Mouse (Mus musculus) hindbrain, embryonic 12.5 days (tissue): Measurements from ENCODE around the gene Acta2. TPM values are rescaled to one million over a fixed set of nuclear protein-coding genes. Genes with fewer than 3 reads are reported as not detected.

Experiments
- ATAC-seq: fragments of 200-750 bp; cut with Nextera tagmentation; 2 replicates; pipeline ENCODE4 v1.8.0; 2017; ENCODE audit warnings: moderate TSS enrichment; ENCODE audit not compliant: low FRiP score
- H3K27ac ChIP-seq: fragments of 300-500 bp; sonication (generic); 2 replicates; pipeline ENCODE4 v1.5.1; 2016; ENCODE audit warnings: mild to moderate bottlenecking
- H3K27me3 ChIP-seq: fragments of 300-500 bp; sonication (generic); 2 replicates; pipeline ENCODE4 v1.6.1; 2016; ENCODE audit warnings: mild to moderate bottlenecking
- H3K36me3 ChIP-seq: fragments of 300-500 bp; sonication (generic); 2 replicates; pipeline ENCODE4 v1.6.1; 2016; ENCODE audit warnings: mild to moderate bottlenecking
- H3K4me1 ChIP-seq: fragments of 300-500 bp; sonication (generic); 2 replicates; pipeline ENCODE4 v1.6.1; 2016
- H3K4me2 ChIP-seq: fragments of 300-500 bp; sonication (generic); replicated peaks from 2 replicates; pipeline ENCODE4 v1.6.1; 2016; ENCODE audit warnings: mild to moderate bottlenecking
- H3K4me3 ChIP-seq: fragments of 300-500 bp; sonication (generic); 2 replicates; pipeline ENCODE4 v1.5.1; 2016; ENCODE audit warnings: mild to moderate bottlenecking
- H3K9ac ChIP-seq: fragments of 300-500 bp; sonication (generic); 2 replicates; pipeline ENCODE4 v1.6.1; 2016; ENCODE audit warnings: mild to moderate bottlenecking, moderate library complexity
- H3K9me3 ChIP-seq: fragments of 300-500 bp; sonication (generic); replicated peaks from 2 replicates; pipeline ENCODE4 v1.6.1; 2016; ENCODE audit warnings: mild to moderate bottlenecking
- WGBS: fragments of 180-500 bp; shearing (Covaris S2); methylation state at CpG from one replicate; pipeline ENCODE4 v1.1.7; 2016; 5-methylcytosine and 5-hydroxymethylcytosine counted together
- polyA plus RNA-seq: library from polyadenylated mRNA; unstranded; fragments of >200 nt; fragmentation: Nextera tagmentation; extraction: Ambion mirVana; gene quantifications from 2 replicates; pipeline ENCODE4 v1.2.1, GENCODE M21; 2016

Gene Acta2
- polyA plus RNA-seq: 45.1 and 90.0 TPM in 2 replicates

- Histone ChIP-seq H3K9me3 (no peaks in the 10 kb centered on the region), H3K4me3 (no peak within 1 kb of the TSS), H3K4me1 (no peaks in the 10 kb centered on the region), H3K27me3 (no peaks in the 10 kb centered on the region), H3K4me2 (no peak within 1 kb of the TSS), H3K36me3 (no peaks in the 10 kb centered on the region), H3K9ac (no peak within 1 kb of the TSS), H3K27ac (no peak within 1 kb of the TSS)
- no peak for ATAC-seq
- WGBS: 70% methylated on average over 16 of the region's 16 CpGs
These were observed at the start of gene Acta2 for GRCm38 (mm10) chr19:34254880-34255681. TSS of gene Acta2 (minus strand) at chr19:34255590.

GRCm38 (mm10) chr19:34304917-34305316, 49.5 kb upstream of the Acta2 start:
- H3K9ac ChIP-seq: no peak overlapping the region
- H3K27me3 ChIP-seq: no peaks in the 10 kb centered on the region
- no peak overlapping the region for H3K4me2 ChIP-seq
- H3K9me3 ChIP-seq: no peaks in the 10 kb centered on the region
- H3K36me3 ChIP-seq: no peaks in the 10 kb centered on the region
- no peak overlapping the region for H3K4me3 ChIP-seq
- no peak overlapping the region for H3K27ac ChIP-seq
- no peaks in the 10 kb centered on the region for H3K4me1 ChIP-seq
- ATAC-seq: no peak

DNA sequence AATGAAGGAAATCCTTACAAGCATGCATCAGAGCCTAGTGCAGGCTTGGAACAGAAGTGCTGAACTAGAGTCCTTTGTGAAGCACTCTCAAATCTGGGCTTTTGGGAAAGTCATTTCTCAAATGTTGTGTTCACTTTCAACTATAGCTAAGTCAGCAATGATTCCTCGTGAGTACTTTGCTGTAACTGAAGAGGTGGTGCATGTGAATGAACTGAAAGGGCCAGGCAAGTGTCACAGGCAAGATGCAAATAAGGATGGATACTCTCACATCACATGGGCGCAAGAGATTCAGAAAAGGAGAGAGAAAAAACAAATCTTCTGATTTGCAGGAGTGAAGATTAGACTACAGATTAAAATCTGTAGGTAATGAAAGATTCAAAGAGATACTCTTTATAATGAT, 45.0 kb upstream of the Acta2 start:
- Histone ChIP-seq H3K27me3 (no peaks in the 10 kb centered on the region), H3K4me2 (no peak overlapping the region), H3K4me3 (no peak overlapping the region), H3K4me1 (no peaks in the 10 kb centered on the region), H3K9me3 (no peaks in the 10 kb centered on the region), H3K9ac (no peak overlapping the region), H3K36me3 (no peaks in the 10 kb centered on the region), H3K27ac (no peak overlapping the region)
- ATAC-seq: no peak
- WGBS: 82% methylated on average over 2 of the region's 2 CpGs

- H3K9ac ChIP-seq: no peak overlapping the region
- H3K27me3 ChIP-seq: no peaks in the 10 kb centered on the region
- H3K36me3 ChIP-seq: no peaks in the 10 kb centered on the region
- 65% methylated on average over 4 of the region's 4 CpGs for WGBS
- no peak for ATAC-seq
- no peaks in the 10 kb centered on the region for H3K9me3 ChIP-seq
- no peak overlapping the region for H3K4me3 ChIP-seq
- no peak overlapping the region for H3K27ac ChIP-seq
- no peak overlapping the region for H3K4me2 ChIP-seq
- H3K4me1 ChIP-seq: no peaks in the 10 kb centered on the region
These were observed 43.8 kb upstream of the Acta2 start for GRCm38 (mm10) chr19:34299229-34299628.

- Histone ChIP-seq H3K27ac (no peak overlapping the region), H3K4me2 (no peak overlapping the region), H3K27me3 (no peaks in the 10 kb centered on the region), H3K9me3 (no peaks in the 10 kb centered on the region), H3K4me3 (no peak overlapping the region), H3K36me3 (no peaks in the 10 kb centered on the region), H3K9ac (no peak overlapping the region), H3K4me1 (no peaks in the 10 kb centered on the region)
- WGBS: 92% methylated on average over 1 of the region's 1 CpGs
- ATAC-seq: no peak
These were observed 43.1 kb upstream of the Acta2 start for GRCm38 (mm10) chr19:34298531-34298930.

DNA sequence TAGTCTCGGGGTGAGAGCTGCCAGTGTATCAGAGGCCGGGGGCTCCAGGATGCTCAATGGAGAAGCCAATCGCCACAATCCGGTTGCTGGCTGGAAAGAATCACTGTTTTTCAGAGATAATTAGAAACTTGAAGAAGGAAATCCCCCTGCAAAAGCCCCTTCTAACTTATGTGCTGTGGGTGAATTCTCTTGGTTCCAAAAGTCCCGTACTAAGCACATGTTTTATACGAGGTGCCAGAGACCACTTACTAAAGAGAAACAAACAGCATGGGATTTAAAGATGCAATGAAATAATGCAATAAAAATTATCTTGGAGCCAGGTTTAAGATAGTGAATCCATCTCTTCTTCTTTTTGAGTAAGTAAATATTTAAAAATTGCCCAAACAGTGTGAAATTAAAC, 40.1 kb upstream of the Acta2 start:
- ATAC-seq: no peak
- Histone ChIP-seq H3K27ac (no peak overlapping the region), H3K9me3 (no peaks in the 10 kb centered on the region), H3K4me1 (peaks cover 6% of the 10 kb centered on the region; the same call in 1 of the 2 replicates), H3K9ac (no peak overlapping the region), H3K36me3 (no peaks in the 10 kb centered on the region), H3K4me3 (no peak overlapping the region), H3K4me2 (no peak overlapping the region), H3K27me3 (peaks cover 5% of the 10 kb centered on the region; the same call in 1 of the 2 replicates)
- WGBS: 82% methylated on average over 6 of the region's 6 CpGs

DNA sequence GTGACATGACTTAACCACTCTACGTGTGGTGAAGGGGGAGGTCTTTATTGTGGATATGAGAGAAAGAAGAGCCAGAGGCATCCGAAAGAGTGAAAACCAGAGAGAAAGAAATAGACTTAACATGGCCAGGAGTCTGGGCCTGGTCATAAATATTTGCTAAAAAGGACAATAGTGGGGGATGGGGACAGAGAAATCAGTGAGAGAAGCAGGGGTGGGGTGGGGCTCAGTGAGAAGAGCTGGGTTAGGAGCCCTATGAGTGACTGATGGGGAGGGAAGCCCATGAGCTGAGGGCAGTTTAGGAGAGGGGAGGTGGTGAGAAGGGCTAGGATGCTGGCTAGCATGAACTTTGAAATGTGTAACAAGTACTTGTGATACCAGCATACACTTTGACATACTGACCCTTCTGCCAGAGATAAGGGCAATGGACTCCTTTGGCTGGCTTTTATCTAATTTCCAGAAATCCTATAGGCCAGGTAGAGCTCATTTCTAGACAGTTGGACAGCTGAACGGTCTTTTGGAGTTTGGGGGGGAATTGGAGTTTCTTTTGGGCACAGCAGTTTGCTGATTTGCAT, 38.1 kb upstream of the Acta2 start:
- no peak overlapping the region for H3K9ac ChIP-seq
- no peak for ATAC-seq
- H3K27ac ChIP-seq: no peak overlapping the region
- peaks cover 13% of the 10 kb centered on the region for H3K4me1 ChIP-seq
- 72% methylated on average over 3 of the region's 3 CpGs for WGBS
- H3K4me2 ChIP-seq: no peak overlapping the region
- H3K27me3 ChIP-seq: peaks cover 5% of the 10 kb centered on the region; the same call in 1 of the 2 replicates
- H3K4me3 ChIP-seq: no peak overlapping the region
- no peaks in the 10 kb centered on the region for H3K9me3 ChIP-seq
- H3K36me3 ChIP-seq: no peaks in the 10 kb centered on the region

GRCm38 (mm10) chr19:34292701-34293100, 37.3 kb upstream of the Acta2 start:
- Histone ChIP-seq H3K27ac (no peak overlapping the region), H3K9ac (no peak overlapping the region), H3K4me3 (no peak overlapping the region), H3K4me2 (no peak overlapping the region), H3K36me3 (no peaks in the 10 kb centered on the region), H3K9me3 (no peaks in the 10 kb centered on the region), H3K4me1 (peaks cover 13% of the 10 kb centered on the region), H3K27me3 (peaks cover 5% of the 10 kb centered on the region; the same call in 1 of the 2 replicates)
- 78% methylated on average over 2 of the region's 2 CpGs for WGBS
- ATAC-seq: no peak

DNA sequence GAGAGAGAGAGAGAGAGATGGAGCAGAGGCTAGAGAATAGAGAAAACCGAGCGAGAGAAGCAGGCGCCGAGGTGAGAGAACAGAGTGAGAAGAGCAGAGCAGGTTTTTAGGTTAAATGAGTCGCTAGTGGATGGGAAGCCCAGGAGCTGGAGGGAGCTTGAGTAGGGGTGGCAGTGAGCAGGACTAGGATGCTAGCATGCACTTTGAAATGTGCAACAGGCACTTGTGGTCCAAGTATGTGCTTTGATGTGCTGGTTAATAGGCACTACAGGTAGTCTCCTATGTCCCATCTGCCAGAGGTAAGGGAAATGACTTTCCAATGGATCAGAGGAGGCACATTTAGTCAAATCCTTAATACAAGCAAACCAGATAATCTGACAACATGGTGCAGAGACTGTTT, 36.6 kb upstream of the Acta2 start:
- Histone ChIP-seq H3K9me3 (no peaks in the 10 kb centered on the region), H3K9ac (no peak overlapping the region), H3K27me3 (peaks cover 5% of the 10 kb centered on the region; the same call in 1 of the 2 replicates), H3K4me3 (no peak overlapping the region), H3K4me2 (no peak overlapping the region), H3K4me1 (peaks cover 13% of the 10 kb centered on the region), H3K36me3 (no peaks in the 10 kb centered on the region), H3K27ac (no peak overlapping the region)
- WGBS: 78% methylated on average over 5 of the region's 5 CpGs
- no peak for ATAC-seq

DNA sequence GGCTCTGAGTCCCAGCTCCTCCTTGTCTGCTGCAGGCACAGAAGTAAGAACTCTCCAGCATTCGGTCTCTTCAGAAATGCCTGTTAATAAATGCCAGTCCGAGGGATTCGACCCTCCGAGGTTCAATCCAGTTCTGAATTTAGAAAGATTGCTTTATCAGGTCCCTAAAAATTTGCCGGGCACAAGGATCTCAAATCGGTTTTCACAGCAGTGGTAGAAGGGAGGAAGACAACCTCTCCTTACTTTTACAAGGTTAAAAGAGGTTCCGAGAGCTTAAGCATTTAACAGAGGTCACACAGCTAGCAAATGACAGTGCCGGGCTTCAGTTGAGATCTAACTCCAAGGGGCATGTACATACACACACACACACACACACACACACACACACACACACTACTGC, 36.0 kb upstream of the Acta2 start:
- Histone ChIP-seq H3K27me3 (peaks cover 5% of the 10 kb centered on the region; the same call in 1 of the 2 replicates), H3K4me2 (peak overlapping the region; percentile 60), H3K36me3 (no peaks in the 10 kb centered on the region), H3K9me3 (no peaks in the 10 kb centered on the region), H3K9ac (no peak overlapping the region), H3K4me3 (no peak overlapping the region), H3K4me1 (peaks cover 13% of the 10 kb centered on the region), H3K27ac (no peak overlapping the region)
- WGBS: 77% methylated on average over 8 of the region's 8 CpGs
- ATAC-seq: no peak

DNA sequence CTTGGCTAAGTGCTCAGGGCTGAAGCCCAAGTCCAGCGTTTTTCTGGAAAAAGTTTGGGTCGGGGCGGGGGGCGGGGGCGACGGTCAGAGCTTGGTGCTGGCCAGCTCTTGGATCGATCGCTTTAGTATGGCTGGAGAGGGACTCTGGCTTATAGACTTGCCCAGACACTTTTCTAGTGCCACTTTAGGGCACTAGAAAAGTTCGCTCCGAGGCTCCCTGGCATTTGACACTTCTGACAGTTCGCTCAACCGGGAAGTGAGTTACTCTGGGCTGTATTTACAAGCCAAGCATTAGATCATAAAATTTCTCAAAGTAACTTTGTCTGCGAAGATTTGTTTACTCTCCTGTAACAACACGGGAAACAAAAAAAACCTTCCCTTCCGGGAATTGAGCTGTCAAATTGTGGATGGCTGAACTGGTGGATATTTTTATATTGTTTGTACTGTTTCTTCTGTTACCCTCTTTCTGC, 35.5 kb upstream of the Acta2 start:
- H3K4me2 ChIP-seq: peak overlapping the region; percentile 60
- no peak overlapping the region for H3K27ac ChIP-seq
- peak overlapping the region; percentile 42 for H3K9ac ChIP-seq

GRCm38 (mm10) chr19:34289948-34290789, 34.8 kb upstream of the Acta2 start, which contains the start of gene Fas:
TSS of gene Fas (plus strand) at chr19:34290666.
- H3K27ac ChIP-seq: no peak within 1 kb of the TSS
- H3K36me3 ChIP-seq: no peaks in the 10 kb centered on the region
- ATAC-seq: peak; percentile 94
- peaks cover 13% of the 10 kb centered on the region for H3K4me1 ChIP-seq
- peak within 1 kb of the TSS; percentile 42 for H3K9ac ChIP-seq
- peak within 1 kb of the TSS; percentile 31 for H3K4me3 ChIP-seq
- H3K4me2 ChIP-seq: peak within 1 kb of the TSS; percentile 60
- WGBS: 2% methylated on average over 19 of the region's 19 CpGs
- peaks cover 5% of the 10 kb centered on the region; the same call in 1 of the 2 replicates for H3K27me3 ChIP-seq
- H3K9me3 ChIP-seq: no peaks in the 10 kb centered on the region

More for the DNA sequence above, 35.5 kb upstream of the Acta2 start:
- ATAC-seq: 0 out of 2 replicates have a peak, but pooled peaks have one; percentile 2
- Histone ChIP-seq H3K4me1 (peaks cover 13% of the 10 kb centered on the region), H3K9me3 (no peaks in the 10 kb centered on the region), H3K27me3 (peaks cover 5% of the 10 kb centered on the region; the same call in 1 of the 2 replicates), H3K36me3 (no peaks in the 10 kb centered on the region), H3K4me3 (peak overlapping the region; percentile 31)
- 14% methylated on average over 15 of the region's 15 CpGs for WGBS
